Mouse (Mus musculus): ENCODE data around the gene Tmem110. TPM values are rescaled to one million over a fixed set of nuclear protein-coding genes. Genes with fewer than 3 reads are reported as not detected.

Tmem110 gene
- polyA plus RNA-seq, 1 experiment from 2014 or later: 25.3 TPM

DNA sequence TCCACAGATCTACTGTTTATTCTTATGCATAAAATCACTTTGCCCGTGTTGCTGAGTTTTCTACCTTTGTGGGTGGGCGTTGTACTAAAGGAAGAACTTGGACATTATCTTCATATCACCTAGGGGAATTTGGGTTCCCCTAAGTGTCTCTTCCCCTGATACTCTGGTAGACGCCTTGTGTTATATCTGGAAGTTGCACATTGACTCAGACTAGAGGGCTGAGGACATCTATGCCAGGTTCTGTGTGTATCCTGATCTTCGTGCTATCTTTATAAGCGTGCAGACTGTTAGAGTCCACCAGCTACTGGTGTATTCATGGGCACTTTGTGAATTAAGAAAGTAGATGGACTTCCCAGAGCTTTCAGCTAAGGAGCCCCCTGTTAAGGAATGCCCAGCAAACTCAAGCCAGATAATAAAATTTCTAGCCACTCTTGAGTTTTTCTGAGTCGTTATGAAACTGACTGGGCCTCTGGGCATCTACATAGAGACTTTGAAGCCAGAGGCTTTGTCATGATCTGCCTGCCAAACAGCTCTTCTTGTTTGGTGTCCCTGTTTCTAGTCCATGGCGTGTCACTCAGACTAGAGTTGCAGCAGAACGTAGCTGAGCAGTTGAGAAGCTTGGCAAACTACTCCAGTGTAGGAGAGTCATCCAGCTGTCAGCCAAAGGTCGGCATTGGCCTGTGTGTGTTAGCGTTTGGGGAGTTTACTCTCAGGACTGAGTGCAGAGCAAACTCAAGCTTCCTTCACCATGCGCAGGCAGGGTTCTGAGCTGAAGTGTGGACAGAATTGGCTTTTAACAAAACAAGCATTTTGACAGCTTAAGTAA, 3.5 kb downstream of the Tmem110 start:
- H3K4me2 ChIP-seq (replicated peaks): no peak overlapping the region
- no peak overlapping the region for H3K4me3 ChIP-seq
- H3K4me1 ChIP-seq: peaks cover 19% of the 10 kb centered on the region
- H3K9me3 ChIP-seq: no peaks in the 10 kb centered on the region
- no peak overlapping the region for H3K27ac ChIP-seq
- H3K36me3 ChIP-seq: no peaks in the 10 kb centered on the region
- ATAC-seq (ENCODE audit: low FRiP score, low read depth): no peak
- 92% methylated on average over 11 of the region's 11 CpGs for WGBS
- no peak overlapping the region for H3K9ac ChIP-seq
- H3K27me3 ChIP-seq (replicated peaks): no peaks in the 10 kb centered on the region

DNA sequence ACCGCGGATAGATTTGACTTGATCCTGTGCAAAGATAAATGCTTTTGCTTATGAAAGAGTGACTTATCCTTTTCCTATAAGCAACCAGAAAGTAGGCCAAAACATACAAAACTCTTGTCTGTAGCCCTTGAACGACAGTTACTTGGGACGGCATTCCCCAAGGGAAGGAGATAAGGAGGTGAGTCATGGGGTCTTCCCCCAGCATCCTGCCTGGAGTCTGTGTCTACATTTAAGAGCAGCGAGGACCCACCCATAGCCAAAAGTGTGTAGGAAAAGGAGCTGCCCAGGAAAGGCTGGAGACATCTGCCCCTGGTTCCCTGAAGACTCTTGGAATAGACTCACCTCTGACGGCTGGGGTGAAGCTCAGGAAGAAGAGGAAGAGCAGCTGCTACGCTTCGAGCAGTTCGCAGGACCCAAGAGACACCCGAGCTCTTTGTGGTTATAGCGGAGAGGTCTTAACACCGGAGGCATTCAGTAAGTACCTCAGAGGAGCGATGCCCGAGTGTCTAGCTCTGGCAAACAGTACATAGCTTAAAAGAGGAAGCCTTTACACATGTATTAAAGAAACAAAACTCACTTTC, 12.1 kb downstream of the Tmem110 start:
- H3K9me3 ChIP-seq: no peaks in the 10 kb centered on the region
- no peaks in the 10 kb centered on the region for H3K27me3 ChIP-seq (replicated peaks)
- H3K4me1 ChIP-seq: no peaks in the 10 kb centered on the region
- H3K9ac ChIP-seq: no peak overlapping the region
- H3K4me3 ChIP-seq: no peak overlapping the region
- WGBS: 93% methylated on average over 14 of the region's 14 CpGs
- no peak overlapping the region for H3K27ac ChIP-seq
- ATAC-seq (ENCODE audit: low FRiP score, low read depth): no peak
- peaks cover 8% of the 10 kb centered on the region for H3K36me3 ChIP-seq
- no peak overlapping the region for H3K4me2 ChIP-seq (replicated peaks)

DNA sequence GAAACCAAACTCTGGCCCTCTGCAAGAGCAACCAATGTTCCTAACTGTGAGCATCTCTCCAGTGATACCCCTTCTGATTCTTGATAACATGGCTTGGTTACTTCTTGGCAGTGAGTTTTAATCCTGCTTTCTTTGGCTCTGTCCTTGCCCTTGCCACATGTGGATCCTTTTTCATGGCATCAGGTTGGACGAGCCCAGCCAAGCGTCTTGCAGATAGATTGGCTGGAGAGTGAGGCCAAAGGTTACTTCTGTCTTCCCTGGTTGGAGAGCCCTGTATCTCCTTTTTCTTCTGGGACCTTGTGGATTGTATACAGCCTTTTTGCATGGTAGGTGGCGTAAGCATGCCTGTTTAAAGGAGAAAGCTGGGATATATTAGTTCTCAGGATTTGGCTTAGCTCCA, 18.3 kb downstream of the Tmem110 start:
- H3K4me1 ChIP-seq: no peaks in the 10 kb centered on the region
- no peak overlapping the region for H3K4me2 ChIP-seq (replicated peaks)
- 91% methylated on average over 3 of the region's 3 CpGs for WGBS
- H3K27me3 ChIP-seq (replicated peaks): no peaks in the 10 kb centered on the region
- peaks cover under 1% of the 10 kb centered on the region; the same call in 1 of the 2 replicates for H3K36me3 ChIP-seq
- no peak overlapping the region for H3K27ac ChIP-seq
- no peak for ATAC-seq (ENCODE audit: low FRiP score, low read depth)
- H3K4me3 ChIP-seq: no peak overlapping the region
- H3K9me3 ChIP-seq: no peaks in the 10 kb centered on the region
- no peak overlapping the region for H3K9ac ChIP-seq

GRCm38 (mm10) chr14:30850504-30850903, 25.1 kb downstream of the Tmem110 start:
- Histone ChIP-seq H3K36me3 (no peaks in the 10 kb centered on the region), H3K27me3 (replicated peaks) (no peaks in the 10 kb centered on the region), H3K4me1 (no peaks in the 10 kb centered on the region), H3K27ac (no peak overlapping the region), H3K4me3 (no peak overlapping the region), H3K9ac (no peak overlapping the region), H3K9me3 (no peaks in the 10 kb centered on the region), H3K4me2 (replicated peaks) (no peak overlapping the region)
- 79% methylated on average over 5 of the region's 5 CpGs for WGBS
- ATAC-seq (ENCODE audit: low FRiP score, low read depth): no peak

GRCm38 (mm10) chr14:30852325-30852724, 26.9 kb downstream of the Tmem110 start:
- no peak for ATAC-seq (ENCODE audit: low FRiP score, low read depth)
- no peaks in the 10 kb centered on the region for H3K9me3 ChIP-seq
- no peaks in the 10 kb centered on the region for H3K36me3 ChIP-seq
- H3K4me3 ChIP-seq: no peak overlapping the region
- WGBS: 93% methylated on average over 5 of the region's 5 CpGs
- no peak overlapping the region for H3K4me2 ChIP-seq (replicated peaks)
- no peak overlapping the region for H3K9ac ChIP-seq
- H3K27me3 ChIP-seq (replicated peaks): no peaks in the 10 kb centered on the region
- H3K4me1 ChIP-seq: no peaks in the 10 kb centered on the region
- no peak overlapping the region for H3K27ac ChIP-seq

DNA sequence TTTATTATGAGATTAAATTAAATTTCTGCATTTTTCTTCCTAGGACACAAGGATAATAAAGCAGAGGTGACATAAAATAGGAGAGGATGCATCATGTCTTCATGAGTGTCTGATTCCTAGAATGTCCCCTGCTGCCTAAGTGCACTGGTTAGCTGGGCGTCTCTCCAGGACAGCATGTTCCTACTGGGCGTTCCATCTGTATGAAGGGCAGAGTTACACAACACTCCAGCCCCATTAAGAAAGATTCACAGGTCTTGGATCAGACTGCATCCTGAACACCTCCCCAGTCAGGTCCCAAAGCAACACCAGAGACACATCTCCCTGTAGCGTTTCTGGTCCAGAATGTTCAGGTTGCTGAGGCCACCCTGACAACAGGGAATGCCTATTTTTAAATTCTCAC, 29.9 kb downstream of the Tmem110 start:
- ATAC-seq (ENCODE audit: low FRiP score, low read depth): no peak

DNA sequence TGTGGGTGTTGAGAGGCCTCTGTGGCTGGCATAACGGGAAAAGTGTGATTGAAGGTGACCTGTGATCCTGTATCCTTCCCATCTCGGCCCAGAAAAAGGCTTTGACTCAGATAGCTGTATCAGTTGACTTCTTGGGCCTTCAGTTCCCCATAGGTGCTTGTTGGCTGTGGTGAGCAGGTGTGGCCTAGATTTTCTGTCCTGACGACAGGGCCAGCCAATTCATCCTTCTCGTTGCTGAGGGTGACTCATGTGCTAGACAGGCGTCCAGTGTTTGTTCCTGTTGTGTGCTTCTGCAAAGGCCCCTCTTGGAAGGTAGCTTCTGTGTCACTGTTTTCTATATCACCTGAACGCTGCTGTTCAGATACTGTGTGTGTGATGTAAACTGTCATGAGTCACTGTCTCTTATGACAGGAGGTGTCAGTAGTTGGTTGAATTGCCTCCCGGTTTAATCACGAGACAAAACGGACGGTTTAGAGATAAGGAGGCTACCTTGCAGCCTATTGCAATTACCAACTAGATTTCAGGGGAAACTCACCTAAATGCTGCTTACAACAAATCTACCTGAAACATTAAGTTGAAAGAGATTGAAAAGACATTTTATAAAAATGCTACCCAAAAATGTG, 31.6 kb downstream of the Tmem110 start:
- ATAC-seq (ENCODE audit: low FRiP score, low read depth): no peak
- Histone ChIP-seq H3K4me1 (no peaks in the 10 kb centered on the region), H3K4me3 (no peak overlapping the region), H3K27ac (no peak overlapping the region), H3K9me3 (no peaks in the 10 kb centered on the region), H3K27me3 (replicated peaks) (no peaks in the 10 kb centered on the region), H3K4me2 (replicated peaks) (no peak overlapping the region), H3K36me3 (no peaks in the 10 kb centered on the region), H3K9ac (no peak overlapping the region)
- WGBS: 91% methylated on average over 10 of the region's 10 CpGs

More for the DNA sequence above, 29.9 kb downstream of the Tmem110 start:
- H3K9me3 ChIP-seq: no peaks in the 10 kb centered on the region
- no peak overlapping the region for H3K4me2 ChIP-seq (replicated peaks)
- no peaks in the 10 kb centered on the region for H3K27me3 ChIP-seq (replicated peaks)
- H3K27ac ChIP-seq: no peak overlapping the region
- H3K4me1 ChIP-seq: no peaks in the 10 kb centered on the region
- no peak overlapping the region for H3K9ac ChIP-seq
- 92% methylated on average over 3 of the region's 3 CpGs for WGBS
- H3K36me3 ChIP-seq: no peaks in the 10 kb centered on the region
- H3K4me3 ChIP-seq: no peak overlapping the region

DNA sequence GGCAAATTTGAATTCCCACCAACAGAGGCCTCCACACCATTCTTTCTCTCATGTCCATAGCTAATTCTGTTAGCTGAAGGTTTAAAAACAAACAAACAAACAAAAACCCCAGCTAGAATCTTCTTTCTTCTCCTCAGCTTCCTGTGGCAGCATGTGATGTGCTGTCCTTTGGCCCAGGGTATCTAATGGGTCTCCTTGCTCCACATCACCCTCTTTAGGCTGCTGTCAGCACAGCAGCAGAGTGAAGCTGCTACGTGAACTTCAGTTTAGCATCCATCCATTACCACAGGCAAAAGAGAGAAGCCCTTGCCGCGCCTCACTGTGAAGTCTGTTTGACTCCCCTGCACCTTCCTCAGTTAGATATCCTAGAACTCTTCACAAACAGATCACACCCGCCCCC, 32.6 kb downstream of the Tmem110 start:
- Histone ChIP-seq H3K36me3 (no peaks in the 10 kb centered on the region), H3K27me3 (replicated peaks) (no peaks in the 10 kb centered on the region), H3K9ac (no peak overlapping the region), H3K4me2 (replicated peaks) (no peak overlapping the region), H3K9me3 (no peaks in the 10 kb centered on the region), H3K4me1 (no peaks in the 10 kb centered on the region), H3K27ac (no peak overlapping the region), H3K4me3 (no peak overlapping the region)
- 80% methylated on average over 4 of the region's 4 CpGs for WGBS
- ATAC-seq (ENCODE audit: low FRiP score, low read depth): no peak

DNA sequence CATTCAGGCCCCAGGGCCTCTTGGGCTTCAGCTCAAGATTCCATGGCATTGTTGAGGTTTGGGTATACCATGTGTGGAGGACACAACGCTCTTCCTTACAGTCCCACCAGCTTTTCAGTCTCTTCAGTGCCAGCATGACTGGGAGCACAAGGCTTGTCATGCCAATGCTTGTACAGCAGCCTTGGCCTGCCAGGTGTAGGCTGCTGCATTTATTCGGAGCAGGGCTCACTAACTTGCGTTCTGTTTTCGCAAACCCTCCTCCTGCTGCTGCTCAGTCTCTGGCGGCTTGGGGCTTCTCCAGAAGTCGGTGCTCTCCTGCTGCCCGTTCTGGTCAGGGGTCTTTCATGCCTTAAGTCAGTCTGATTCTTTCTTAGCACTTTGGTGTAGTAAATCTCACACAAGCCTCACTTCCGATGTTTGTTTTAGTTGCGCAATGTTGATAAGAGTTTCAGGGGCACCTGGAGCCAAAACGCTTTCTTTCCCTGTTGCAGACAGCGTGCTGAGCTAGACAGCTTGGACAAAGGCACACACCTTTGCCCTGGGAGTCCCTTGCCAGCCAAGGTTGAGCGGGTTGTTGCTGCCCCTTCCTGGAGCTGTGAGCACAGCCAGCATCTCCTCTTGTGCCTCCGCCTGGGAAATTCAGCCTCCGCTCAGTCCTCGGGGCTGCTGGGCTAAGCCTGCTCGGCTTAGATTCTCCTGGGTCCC, 36.2 kb downstream of the Tmem110 start:
- Histone ChIP-seq H3K27me3 (replicated peaks) (no peaks in the 10 kb centered on the region), H3K36me3 (peaks cover 10% of the 10 kb centered on the region; the same call in 1 of the 2 replicates), H3K9me3 (no peaks in the 10 kb centered on the region), H3K27ac (no peak overlapping the region), H3K4me1 (no peaks in the 10 kb centered on the region), H3K9ac (no peak overlapping the region), H3K4me3 (no peak overlapping the region), H3K4me2 (replicated peaks) (no peak overlapping the region)
- ATAC-seq (ENCODE audit: low FRiP score, low read depth): no peak
- 86% methylated on average over 16 of the region's 16 CpGs for WGBS

DNA sequence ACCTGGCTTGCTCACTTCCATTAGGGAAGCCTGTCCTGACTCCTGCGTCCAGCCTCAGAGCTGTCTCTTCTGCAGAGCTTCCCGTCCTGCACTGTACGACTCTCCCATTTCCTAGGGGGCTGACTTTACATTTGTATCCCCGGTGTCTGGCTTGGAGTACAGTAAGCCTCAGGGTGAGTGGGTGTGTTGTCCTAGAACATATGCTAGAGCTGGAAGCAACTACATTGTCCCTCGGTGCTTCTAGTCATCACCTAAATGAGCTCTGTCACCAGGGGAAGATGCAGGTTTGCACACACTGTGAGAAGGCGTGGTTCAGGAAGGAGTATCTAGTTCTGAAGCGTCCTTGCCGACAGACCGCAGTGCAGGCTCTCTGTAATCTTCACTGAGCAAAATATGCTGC, 37.0 kb downstream of the Tmem110 start:
- Histone ChIP-seq H3K9me3 (no peaks in the 10 kb centered on the region), H3K27me3 (replicated peaks) (no peaks in the 10 kb centered on the region), H3K36me3 (peaks cover 10% of the 10 kb centered on the region; the same call in 1 of the 2 replicates), H3K27ac (no peak overlapping the region), H3K4me1 (no peaks in the 10 kb centered on the region), H3K9ac (no peak overlapping the region), H3K4me3 (no peak overlapping the region), H3K4me2 (replicated peaks) (no peak overlapping the region)
- 88% methylated on average over 9 of the region's 9 CpGs for WGBS
- no peak for ATAC-seq (ENCODE audit: low FRiP score, low read depth)

- H3K27ac ChIP-seq: no peak overlapping the region
- no peak overlapping the region for H3K9ac ChIP-seq
- WGBS: 68% methylated on average over 3 of the region's 3 CpGs
- no peak overlapping the region for H3K4me3 ChIP-seq
- no peaks in the 10 kb centered on the region for H3K4me1 ChIP-seq
- H3K4me2 ChIP-seq (replicated peaks): no peak overlapping the region
- no peaks in the 10 kb centered on the region for H3K9me3 ChIP-seq
- H3K27me3 ChIP-seq (replicated peaks): no peaks in the 10 kb centered on the region
- ATAC-seq (ENCODE audit: low FRiP score, low read depth): no peak
- peaks cover 14% of the 10 kb centered on the region; the same call in 1 of the 2 replicates for H3K36me3 ChIP-seq
These were observed 39.9 kb downstream of the Tmem110 start for GRCm38 (mm10) chr14:30865311-30865710.

- no peak overlapping the region for H3K27ac ChIP-seq
- H3K4me3 ChIP-seq: no peak overlapping the region
- H3K4me1 ChIP-seq: no peaks in the 10 kb centered on the region
These were observed 41.7 kb downstream of the Tmem110 start for GRCm38 (mm10) chr14:30867042-30867441.

More at GRCm38 (mm10) chr14:30867042-30867441, 41.7 kb downstream of the Tmem110 start:
- H3K27me3 ChIP-seq (replicated peaks): no peaks in the 10 kb centered on the region
- no peak overlapping the region for H3K4me2 ChIP-seq (replicated peaks)
- H3K9ac ChIP-seq: no peak overlapping the region
- no peak for ATAC-seq (ENCODE audit: low FRiP score, low read depth)
- H3K9me3 ChIP-seq: no peaks in the 10 kb centered on the region
- WGBS: 31% methylated on average over 5 of the region's 5 CpGs
- H3K36me3 ChIP-seq: peaks cover 14% of the 10 kb centered on the region
